Mouse (Mus musculus) layer of hippocampus, adult 9-11 months (tissue): Measurements from ENCODE around the gene Ifitm5.
A peak's percentile ranks its signal among the peaks of the same experiment; 100 is the strongest.

Experiments
- DNase-seq: peaks from one replicate; pipeline ENCODE4 v3.0.0; 2022

Ifitm5 gene

DNA sequence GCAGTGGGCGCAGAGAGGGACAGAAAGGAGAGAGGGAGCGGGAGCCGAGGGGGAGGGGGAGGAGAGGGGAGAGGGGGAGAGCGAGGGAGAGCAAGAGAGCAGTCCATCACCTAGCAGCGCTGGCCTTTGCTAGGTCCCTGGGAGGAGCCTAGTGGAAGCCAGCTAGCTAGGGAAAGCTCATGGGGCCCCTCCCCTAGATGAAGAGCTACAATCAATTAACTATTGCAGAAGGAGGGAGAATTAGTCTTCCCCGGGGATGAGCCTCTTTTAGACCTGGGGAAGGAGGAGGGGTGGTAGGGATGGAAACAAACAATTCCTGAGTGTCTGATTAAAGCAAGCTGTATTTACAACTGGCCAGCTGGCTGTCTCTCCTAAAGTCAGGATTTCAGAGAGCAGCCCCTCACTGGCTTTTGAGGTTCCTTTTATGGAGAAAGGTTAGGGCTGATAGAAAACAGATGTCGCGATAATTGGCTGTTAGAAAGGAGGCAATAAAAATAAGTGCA is 10.4 kb downstream of the Ifitm5 start:
- no peak for DNase-seq

DNA sequence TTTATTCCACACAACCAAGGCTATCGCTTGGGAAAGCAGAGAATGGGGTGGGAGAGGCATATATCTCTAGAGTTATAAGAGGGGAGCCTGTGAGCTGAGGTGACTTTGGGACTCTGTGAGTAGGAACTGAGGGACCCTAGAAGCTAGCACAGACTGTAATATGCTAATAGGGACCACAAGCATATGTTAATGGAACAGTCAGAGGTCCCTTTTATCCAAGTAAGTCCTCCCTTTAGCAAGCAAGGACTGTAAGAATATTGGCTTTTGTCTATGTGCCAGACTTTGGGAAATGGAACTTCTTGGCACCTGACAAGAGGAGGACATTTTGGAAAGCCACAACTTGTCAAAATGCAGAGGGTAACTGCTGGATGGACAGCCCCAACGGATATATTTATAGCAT is 11.2 kb downstream of the Ifitm5 start:
- DNase-seq: no peak

DNA sequence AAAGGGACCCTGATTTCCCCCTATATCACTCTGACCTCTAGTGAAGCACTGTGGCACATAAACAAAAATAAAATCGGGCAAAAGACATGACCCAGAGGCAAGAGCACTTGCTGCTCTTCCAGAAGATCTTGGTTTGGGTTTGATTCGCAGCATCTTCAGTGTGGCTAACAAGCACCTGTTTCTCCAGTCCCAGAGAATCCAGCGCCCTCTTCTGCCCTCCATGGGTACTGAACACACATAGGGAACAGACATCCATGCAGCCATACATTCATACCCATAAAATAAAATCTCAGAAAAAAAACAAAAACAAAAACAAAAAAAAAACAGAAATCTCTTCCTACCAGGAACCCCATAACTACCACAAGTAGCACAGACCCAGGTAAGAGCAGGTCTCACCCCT is 11.7 kb downstream of the Ifitm5 start:
- no peak for DNase-seq

DNA sequence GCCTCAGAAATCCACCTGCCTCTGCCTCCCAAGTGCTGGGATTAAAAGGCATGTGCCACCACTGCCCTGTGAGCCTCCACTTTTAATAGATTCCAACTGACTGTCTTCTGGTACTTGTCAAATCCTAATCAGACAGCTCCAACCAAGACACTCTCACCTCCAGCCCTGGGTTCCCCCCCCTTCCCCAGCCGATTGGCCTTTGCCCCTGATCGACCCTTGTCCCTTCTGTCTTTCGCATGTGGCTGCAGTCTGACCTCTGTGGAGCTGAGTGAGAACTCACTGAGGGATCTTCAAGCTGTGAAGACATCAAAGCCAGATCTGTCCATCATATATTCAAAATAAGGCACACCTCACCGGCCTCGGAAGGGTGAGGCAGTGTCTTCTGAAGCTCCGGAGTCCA is 22.9 kb downstream of the Ifitm5 start:
- DNase-seq: no peak

DNA sequence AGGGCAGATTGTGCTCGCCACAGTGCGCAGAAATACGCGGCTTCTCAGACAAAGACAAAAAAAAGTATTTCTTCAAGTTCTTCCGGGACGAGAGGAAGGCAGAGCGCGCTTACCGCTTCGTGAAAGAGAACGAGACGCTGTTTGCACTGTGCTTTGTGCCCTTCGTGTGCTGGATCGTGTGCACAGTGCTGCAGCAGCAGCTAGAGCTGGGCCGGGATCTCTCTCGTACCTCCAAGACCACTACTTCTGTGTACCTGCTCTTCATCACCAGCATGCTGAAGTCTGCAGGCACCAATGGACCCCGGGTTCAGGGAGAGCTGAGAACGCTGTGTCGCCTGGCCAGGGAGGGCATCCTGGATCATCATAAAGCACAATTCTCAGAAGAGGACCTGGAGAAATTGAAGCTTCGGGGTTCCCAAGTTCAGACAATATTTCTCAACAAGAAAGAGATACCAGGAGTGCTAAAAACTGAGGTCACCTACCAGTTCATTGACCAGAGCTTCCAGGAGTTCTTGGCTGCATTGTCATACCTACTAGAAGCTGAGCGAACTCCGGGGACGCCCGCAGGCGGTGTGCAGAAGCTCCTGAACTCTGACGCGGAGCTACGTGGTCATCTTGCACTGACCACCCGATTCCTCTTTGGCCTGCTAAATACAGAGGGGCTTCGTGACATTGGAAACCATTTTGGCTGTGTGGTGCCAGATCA is 26.9 kb downstream of the Ifitm5 start:
- DNase-seq: no peak

DNA sequence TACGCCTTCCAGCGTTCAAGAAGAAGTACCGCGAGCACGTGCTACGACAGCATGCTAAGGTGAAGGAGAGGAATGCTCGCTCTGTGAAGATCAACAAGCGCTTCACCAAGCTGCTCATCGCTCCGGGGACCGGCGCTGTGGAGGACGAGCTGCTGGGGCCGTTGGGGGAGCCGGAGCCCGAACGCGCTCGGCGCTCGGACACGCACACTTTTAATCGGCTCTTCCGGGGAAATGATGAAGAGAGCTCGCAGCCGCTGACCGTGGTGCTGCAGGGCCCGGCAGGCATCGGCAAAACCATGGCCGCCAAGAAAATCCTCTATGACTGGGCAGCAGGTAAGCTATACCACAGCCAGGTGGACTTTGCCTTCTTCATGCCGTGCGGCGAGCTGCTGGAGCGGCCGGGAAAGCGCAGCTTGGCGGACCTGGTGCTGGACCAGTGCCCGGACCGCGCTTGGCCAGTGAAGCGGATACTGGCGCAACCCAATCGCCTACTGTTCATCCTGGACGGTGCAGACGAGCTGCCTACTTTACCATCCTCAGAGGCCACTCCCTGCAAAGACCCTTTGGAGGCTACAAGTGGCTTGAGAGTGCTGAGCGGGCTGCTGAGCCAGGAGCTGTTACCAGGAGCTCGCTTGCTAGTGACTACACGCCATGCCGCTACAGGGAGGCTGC is 27.6 kb downstream of the Ifitm5 start:
- no peak for DNase-seq

DNA sequence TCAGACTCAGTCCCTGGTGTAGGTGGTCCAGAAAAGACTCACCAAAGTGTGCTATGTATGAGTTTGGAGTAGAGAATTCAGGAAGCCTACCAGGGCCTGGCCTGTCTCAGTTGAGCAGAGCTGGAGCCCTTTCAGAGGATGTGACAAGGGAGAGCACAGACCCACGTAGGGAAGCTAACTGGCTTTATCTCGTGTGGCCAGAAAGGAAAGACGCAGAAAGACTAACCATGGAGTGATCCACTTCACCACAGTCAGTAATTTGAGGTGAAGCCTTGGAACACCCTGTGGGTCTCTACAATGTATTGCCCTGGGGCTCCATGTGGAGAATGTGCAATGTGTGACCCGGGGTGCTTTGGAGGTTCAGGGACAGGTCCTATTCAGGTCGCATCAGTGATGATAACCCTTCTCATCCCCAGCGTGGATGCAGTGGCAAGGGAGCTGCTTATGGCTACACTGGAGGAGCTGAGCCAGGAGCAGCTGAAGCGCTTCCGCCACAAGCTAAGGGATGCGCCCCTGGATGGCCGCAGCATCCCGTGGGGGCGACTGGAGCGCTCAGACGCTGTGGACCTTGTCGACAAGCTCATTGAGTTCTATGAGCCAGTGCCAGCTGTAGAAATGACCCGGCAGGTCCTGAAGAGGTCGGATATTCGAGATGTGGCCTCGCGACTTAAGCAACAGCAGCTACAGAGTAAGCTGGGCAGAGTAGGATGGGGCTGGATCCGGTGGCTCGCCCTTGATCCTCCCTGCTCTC is 28.7 kb downstream of the Ifitm5 start:
- DNase-seq: no peak

DNA sequence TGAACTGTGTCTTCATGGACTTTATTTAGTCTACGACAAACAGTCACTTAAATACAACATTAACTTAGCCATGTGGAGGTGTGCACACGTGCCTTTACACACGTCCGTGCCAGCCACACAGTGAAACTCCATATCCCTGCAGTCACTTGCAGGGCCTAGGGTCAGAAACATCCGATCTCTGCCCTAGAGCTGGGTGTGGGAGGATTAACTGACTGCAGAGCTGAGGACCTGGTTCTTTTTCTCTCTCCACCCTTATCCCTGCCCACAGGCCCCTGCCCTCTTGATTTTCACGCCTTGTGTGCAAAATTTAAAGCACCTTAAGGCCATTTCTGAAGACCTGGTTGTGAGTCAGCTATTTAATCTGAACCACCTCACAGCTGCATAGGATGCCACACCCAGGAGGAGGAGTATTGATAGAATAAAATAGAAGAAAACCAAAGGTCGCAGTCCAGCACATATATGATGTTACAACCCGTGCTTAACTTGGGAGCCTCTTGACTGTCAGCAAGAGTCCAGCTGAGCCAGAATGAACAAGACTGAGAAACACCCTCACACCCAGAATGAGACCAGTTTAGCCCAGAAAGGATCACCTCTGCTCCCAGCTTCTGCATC is 29.6 kb downstream of the Ifitm5 start, which contains the start of gene Nlrp6:
Nlrp6 (plus strand) TSS at position 485 of the 612 bp plus-strand sequence.
- no peak for DNase-seq

DNA sequence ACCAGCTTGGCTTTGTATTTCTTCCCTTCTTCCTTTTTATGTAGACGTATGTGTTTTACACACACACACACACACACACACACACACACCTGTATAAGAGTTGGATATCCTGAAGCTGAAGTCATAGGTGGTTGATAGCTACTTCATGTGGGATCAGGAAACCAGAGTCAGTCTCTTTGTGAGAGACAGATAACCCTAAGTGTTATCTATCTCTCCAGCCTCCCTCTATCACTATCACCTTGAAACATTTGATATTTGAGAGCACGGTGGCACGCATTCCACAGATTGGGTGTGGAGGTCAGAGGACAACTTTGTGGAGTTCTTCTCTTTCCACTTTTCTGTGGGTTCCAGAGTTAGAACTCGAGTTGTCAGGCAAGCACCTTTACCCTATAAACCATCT is 30.2 kb downstream of the Ifitm5 start:
- no peak for DNase-seq

DNA sequence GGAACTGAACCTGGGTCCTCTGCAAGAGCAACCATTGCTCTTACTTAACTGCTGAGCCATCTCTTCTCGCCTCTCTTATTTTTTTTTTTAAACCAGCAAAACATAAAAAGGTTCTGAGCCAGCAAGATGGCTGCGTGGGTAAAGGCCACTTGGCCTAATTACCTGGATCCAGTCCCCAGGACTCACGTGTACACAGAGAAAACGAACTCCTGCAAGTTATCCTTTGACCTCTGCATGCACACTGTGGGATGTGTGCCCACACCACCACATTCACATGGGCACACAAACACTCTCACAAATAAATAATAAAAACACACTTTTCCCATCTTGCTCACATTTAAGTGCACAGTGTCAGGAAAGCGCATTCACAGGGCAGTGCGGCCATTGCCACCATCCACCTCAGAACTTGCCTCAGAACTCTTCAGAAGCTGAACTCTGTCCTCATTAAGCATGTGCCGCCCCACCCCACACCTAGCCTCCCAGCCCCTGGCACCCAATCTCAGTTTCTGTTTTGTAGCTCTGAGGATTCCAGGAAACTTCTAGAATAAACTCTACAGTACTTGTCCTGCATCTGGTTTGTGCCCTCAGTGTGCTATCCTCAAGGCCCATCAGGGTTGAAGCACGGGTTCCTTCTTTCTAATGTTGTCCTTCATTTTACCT is 35.9 kb downstream of the Ifitm5 start:
- DNase-seq: no peak

DNA sequence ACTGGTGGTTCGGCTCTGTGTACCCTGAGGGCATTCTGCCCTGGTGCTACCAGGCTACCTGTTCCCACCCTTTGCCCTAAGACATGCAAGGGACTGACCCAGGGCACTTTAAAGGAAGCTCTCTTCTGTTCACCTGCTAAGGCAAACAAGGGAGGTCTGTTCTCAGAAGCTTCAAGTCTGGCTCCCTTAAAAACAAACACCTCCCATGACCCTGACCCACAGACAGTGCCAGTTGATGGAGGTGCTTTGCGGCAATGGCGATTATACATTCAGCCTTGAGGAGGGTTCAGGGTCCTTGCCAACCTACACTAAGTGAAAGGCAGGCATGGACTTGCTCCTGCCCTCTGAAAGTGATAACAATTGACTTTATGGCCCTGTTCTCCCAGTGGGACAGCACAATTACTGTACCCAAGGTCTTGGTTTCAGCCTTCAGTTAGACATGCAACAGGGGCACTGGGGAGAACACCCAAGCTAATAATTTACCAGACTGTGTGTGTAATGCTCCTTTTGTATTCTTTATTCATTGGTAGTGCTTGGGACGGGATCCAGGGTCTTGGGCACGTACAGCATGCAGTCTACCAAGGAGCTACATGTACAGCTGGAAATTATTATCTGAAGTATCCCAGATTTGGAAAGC is 37.1 kb downstream of the Ifitm5 start:
- DNase-seq: no peak

DNA sequence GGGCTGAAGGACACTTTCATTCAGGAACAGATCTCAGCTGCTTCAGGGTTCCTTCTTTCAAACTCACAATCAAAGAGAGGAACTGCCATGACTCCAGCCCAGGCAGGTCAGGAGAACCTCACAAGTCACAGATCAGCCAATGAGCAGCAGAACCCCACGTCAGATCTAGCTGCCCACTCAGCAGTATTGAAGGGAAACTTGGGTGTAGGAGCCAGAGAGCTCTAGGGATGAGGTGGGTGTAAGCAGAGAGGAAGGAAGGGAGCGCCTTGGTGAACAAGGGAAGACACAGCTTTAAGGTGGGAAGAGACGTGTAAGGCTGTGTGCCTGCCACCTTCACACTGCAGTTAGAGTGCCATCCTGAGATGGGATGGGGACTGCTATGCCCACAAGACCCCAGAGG is 37.8 kb downstream of the Ifitm5 start:
- DNase-seq: no peak

DNA sequence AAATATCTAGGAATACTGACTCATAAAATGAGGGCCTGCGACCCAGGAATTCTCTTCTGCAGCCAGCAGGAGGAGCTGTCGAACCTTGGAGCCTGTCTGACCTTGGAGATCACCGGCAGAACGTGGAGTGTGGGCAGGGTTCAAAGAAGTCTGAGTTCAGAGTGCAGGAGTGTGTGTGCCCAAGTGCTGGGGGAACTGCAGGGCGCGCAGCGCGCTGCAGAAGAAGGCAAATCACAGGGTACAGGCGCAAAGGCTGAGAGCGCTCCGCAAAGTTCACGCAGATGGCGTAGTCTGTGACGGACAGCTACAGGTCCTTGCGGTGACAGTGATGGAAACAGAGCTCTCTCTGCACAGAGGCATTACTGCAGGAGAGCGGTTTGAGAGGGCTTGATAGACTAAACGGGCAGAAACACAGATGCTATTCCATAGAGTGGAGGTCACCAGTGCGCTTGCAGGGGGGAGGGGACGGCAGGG is 41.4 kb downstream of the Ifitm5 start:
- no peak for DNase-seq

DNA sequence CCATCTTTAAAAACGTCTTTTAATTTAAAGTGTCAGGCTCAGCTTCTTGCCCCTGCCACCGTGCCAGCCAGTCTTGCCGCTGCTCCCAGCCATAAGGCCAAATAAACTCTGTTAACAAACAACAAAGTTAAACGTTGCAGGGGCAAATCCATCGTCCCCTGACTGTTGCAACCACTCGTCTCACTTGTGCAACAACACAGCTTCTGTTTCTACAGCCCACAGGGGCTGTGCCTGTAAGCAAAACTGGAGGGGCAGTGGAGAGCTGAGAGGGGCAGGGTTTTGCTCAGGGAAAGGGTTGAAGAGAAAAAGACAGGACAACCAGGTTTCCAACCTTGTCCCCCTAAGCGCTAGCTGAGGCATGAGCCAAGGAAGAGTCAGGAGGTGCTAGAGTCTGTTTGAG is 41.9 kb downstream of the Ifitm5 start:
- DNase-seq: no peak

DNA sequence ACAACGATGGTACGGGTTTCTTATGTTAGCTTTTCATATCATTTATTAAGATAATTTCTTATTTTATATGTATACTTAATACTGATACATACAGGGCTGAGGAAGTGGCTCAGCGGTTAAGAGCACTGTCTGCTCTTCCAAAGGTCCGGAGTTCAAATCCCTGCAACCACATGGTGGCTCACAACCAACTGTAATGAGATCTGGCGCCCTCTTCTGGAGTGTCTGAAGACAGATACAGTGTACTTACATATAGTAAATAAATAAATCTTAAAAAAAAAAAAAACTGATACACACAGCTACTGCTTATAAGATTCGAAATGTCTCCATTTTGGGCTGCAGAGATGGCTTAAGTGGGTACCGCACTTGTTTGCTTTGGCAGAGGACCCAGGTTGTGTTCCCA is 42.4 kb downstream of the Ifitm5 start:
- no peak for DNase-seq

DNA sequence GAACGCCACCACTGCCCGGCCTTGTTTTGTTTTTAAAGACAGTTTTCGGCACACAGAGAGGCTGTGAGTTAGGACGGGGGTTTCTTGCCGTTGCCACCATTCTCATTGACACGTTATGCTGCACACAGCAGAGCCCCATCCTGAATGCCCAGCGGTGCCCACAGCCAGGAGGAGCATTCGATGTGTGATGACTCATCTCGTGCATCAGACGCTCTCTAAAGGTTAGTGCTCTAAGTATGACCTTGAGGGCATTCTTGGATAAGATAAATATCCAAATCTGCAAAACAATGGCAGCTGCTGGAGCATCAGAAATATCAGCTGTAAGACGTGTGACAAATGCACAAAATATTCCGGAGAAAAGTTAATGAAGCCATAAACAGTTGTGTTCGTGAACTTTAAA is 43.0 kb downstream of the Ifitm5 start:
- DNase-seq: no peak

DNA sequence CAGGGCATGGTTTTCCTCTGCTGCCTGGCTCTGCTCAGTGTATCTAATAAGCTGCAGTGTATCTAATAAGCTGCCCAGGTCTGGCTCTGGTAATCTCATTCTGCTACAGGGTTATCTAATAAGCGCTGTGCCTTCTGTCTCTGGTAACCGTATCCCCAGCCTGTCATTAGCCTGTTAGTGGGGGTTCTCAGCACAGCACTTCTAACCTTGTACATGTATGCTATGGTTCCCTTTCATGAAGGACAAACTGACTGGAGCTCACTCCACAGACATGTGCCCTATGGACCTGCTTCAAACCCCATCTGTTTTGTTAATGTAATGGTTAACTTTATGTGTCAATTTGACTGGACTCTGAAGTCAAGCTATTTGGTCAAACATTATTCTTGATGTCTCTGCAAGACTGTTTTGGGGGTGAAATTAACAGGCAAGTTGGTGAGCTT is 44.4 kb downstream of the Ifitm5 start:
- no peak for DNase-seq

DNA sequence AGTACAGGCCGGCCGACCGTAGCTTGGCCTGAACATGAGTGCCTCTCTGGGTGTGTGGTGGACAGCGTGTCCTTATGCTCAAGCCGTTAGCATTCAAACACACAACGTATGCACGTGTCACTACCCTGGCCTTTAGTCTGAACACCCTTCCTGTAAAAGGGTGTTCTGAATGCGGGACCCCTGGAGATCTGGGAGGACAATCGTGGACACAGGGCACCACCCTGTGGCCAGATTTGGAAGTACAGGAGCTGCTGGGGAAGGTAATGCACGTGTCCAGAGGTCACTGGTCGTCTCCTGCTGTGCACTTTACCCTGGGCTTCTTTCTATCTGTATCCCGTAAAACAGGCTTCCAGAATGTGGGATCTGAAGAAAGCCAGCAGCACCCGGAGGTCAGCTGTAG is 46.9 kb downstream of the Ifitm5 start:
- DNase-seq: peak; percentile 48

DNA sequence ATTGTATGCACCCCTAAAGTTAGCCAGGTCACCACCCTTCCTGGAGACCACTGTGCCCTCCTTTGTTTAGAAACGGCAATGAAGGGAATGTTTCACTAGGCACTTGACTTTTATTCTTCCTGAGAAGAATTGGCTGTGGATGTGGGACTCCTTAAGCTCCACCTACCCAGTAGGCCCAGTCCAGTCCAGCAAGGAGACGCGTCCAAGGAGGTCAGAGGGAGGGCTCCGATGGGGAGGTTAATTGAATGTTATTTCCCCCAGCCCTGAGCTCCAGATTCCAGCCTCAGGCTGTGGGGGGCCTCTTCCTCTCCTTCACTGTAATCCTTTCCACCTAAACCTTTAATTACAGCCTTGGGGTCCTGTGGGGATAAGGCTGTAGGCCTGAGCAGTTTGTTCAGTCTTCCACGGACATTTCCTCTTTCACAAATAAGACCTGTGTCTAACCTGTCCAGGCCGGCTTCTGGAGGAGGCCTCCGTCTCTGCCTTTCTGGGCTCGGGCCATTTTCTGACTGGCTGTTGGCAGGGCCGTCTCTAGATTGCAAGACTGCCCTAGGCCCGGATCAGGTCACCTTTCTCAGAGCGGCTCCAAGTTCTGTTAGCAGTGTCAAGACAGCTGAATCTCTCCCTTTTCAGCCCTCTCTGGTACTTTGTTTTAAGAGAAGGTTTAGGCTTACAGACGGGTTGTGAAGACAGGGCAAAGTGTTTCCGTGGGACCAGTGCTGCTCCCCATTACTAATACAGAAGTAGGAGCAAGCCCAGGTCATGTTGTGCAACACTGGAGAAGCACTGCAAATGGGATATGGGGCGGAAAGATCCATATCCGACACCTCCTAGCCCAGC is 47.8 kb downstream of the Ifitm5 start:
- no peak for DNase-seq

DNA sequence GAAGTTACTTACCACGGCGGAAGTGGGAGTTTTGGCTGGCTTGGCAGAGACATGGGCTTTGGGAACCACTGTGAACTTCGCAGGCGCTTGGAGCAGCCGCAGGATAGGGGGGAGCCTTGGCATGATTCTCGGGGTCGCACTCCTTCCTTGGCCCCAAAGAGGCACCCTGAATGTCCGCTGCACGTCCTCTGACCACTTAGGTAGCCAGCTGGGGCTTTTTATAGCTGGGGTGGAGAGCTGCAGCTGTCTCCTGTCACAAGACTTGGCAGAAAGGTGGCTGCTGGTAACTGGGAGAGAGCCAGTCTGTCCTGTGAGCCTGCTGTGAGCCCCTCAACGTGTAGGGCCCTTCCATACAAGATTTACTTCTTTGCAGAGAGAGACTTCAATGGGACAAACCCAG is 49.9 kb downstream of the Ifitm5 start, which contains the start of gene Cox8b:
Cox8b (minus strand) TSS at position 227 of the 400 bp plus-strand sequence.
- no peak for DNase-seq

DNA sequence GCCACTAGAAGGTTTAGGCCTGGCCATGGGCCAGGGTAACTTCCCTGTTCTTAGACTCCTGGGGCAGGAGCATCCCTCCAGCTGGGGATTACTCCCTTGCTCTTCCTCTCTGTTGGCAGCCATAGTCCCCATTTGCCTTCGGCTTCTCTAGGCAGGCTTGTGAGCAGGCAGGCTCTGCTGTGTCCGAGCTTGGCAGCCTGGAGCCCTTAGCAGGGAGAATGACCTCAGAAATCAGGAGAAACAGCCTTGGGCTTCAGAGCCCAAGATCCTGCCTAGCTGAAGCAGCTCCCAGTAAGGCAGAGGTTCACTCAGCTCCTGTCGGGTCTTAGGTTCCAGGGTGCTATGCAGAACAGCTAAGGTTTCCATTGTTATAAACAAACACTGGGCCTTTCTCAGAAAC is 51.0 kb downstream of the Ifitm5 start:
- no peak for DNase-seq
